Mouse (Mus musculus): ENCODE results near the gene Sugp2.

Sugp2 gene

GRCm38 (mm10) chr8:70283136-70284077 lies 49.4 kb downstream of the Sugp2 start:
- DNase-seq, result no peak

GRCm38 (mm10) chr8:70284421-70284820 lies 50.4 kb downstream of the Sugp2 start:
- DNase-seq, result no peak

GRCm38 (mm10) chr8:70285304-70285703 lies 51.3 kb downstream of the Sugp2 start:
- DNase-seq, result no peak

- DNase-seq, result no peak
Observed at GRCm38 (mm10) chr8:70286737-70287136, 52.7 kb downstream of the Sugp2 start.

- DNase-seq, result no peak
Observed at GRCm38 (mm10) chr8:70293988-70294405, 60.0 kb downstream of the Sugp2 start.

- DNase-seq, result no peak
Observed at GRCm38 (mm10) chr8:70300881-70301280, 66.9 kb downstream of the Sugp2 start.

- DNase-seq, result peak; percentile 96
Observed at GRCm38 (mm10) chr8:70302358-70302890, 68.4 kb downstream of the Sugp2 start, which contains the start of the genes Ddx49 and Cope. Ddx49 (minus strand) TSS chr8:70302489. Cope (plus strand) TSS chr8:70302518.

- DNase-seq, result no peak
Observed at GRCm38 (mm10) chr8:70302901-70303300, 68.9 kb downstream of the Sugp2 start.

- DNase-seq, result peak; percentile 39
Observed at GRCm38 (mm10) chr8:70309311-70309710, 75.3 kb downstream of the Sugp2 start.

GRCm38 (mm10) chr8:70313399-70313798 lies 79.4 kb downstream of the Sugp2 start:
- no peak for DNase-seq

GRCm38 (mm10) chr8:70315624-70316510 lies 81.8 kb downstream of the Sugp2 start, which contains the start of gene Cers1:
Cers1 (plus strand) TSS chr8:70315775.
- no peak for DNase-seq

GRCm38 (mm10) chr8:70316511-70317504 lies 82.8 kb downstream of the Sugp2 start:
- no peak for DNase-seq

- no peak for DNase-seq
Observed at GRCm38 (mm10) chr8:70317872-70318271, 83.8 kb downstream of the Sugp2 start.

- DNase-seq, result no peak
Observed at GRCm38 (mm10) chr8:70323716-70324115, 89.7 kb downstream of the Sugp2 start.

GRCm38 (mm10) chr8:70327512-70327911 lies 93.5 kb downstream of the Sugp2 start:
- DNase-seq, result no peak

GRCm38 (mm10) chr8:70329124-70329834 lies 95.3 kb downstream of the Sugp2 start, which contains the start of gene Gdf1:
Gdf1 (plus strand) TSS chr8:70329817.
- DNase-seq, result no peak
